Mouse (Mus musculus): ENCODE results near the gene Snx9. TPM values are rescaled to one million over a fixed set of nuclear protein-coding genes. Genes with fewer than 3 reads are reported as not detected.
A peak's percentile ranks its signal among the peaks of the same experiment; 100 is the strongest.

The Snx9 gene
- 8.8 and 11.5 TPM in 2 replicates for polyA plus RNA-seq (2012; rRNA removed)

GRCm38 (mm10) chr17:5841128-5841942 is at the start of gene Snx9:
Gene Snx9 (plus strand): TSS chr17:5841329.
- peak; percentile 78 for TF ChIP-seq POLR2A (IDR thresholded peaks at IDR 0.05; ENCODE audit: borderline replicate concordance, extremely low read depth, insufficient read depth, insufficient read length, poor library complexity, severe bottlenecking)
- TF ChIP-seq CTCF (IDR thresholded peaks at IDR 0.05; ENCODE audit: borderline replicate concordance, extremely low read depth, insufficient read depth, insufficient read length), result no peak
- DNase-seq (ENCODE audit: low read depth), result peak; percentile 74

GRCm38 (mm10) chr17:5792164-5792791 is 48.9 kb upstream of the Snx9 start:
- DNase-seq (ENCODE audit: low read depth), result no peak
- TF ChIP-seq POLR2A (IDR thresholded peaks at IDR 0.05; ENCODE audit: borderline replicate concordance, extremely low read depth, insufficient read depth, insufficient read length, poor library complexity, severe bottlenecking) (no peak), CTCF (IDR thresholded peaks at IDR 0.05; ENCODE audit: borderline replicate concordance, extremely low read depth, insufficient read depth, insufficient read length) (no peak)

DNA sequence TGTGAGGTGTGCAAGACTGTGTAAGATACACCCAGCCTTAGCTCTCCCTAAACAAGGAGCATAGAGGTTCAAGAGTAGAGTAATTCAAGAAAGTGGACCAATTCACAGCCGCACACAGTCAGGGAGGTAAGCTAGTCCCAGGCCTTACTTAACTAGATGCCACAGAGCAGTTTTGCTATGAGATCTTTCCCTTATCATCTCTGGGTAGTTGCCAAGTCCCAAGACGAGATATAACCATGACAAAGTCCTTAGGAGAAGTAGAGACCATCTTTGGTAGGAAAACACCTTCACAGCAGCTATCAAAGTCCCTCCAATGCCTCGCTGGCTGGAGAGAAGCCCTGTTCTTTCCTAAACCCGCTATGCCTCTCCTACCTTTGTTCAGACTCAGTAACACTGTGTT is 47.5 kb upstream of the Snx9 start:
- TF ChIP-seq CTCF (IDR thresholded peaks at IDR 0.05; ENCODE audit: borderline replicate concordance, extremely low read depth, insufficient read depth, insufficient read length) (no peak), POLR2A (IDR thresholded peaks at IDR 0.05; ENCODE audit: borderline replicate concordance, extremely low read depth, insufficient read depth, insufficient read length, poor library complexity, severe bottlenecking) (no peak)
- DNase-seq (ENCODE audit: low read depth), result no peak

- no peak for DNase-seq (ENCODE audit: low read depth)
- TF ChIP-seq POLR2A (IDR thresholded peaks at IDR 0.05; ENCODE audit: borderline replicate concordance, extremely low read depth, insufficient read depth, insufficient read length, poor library complexity, severe bottlenecking), result no peak
- TF ChIP-seq CTCF (IDR thresholded peaks at IDR 0.05; ENCODE audit: borderline replicate concordance, extremely low read depth, insufficient read depth, insufficient read length), result no peak
Observed at GRCm38 (mm10) chr17:5794276-5794675, 46.9 kb upstream of the Snx9 start.

DNA sequence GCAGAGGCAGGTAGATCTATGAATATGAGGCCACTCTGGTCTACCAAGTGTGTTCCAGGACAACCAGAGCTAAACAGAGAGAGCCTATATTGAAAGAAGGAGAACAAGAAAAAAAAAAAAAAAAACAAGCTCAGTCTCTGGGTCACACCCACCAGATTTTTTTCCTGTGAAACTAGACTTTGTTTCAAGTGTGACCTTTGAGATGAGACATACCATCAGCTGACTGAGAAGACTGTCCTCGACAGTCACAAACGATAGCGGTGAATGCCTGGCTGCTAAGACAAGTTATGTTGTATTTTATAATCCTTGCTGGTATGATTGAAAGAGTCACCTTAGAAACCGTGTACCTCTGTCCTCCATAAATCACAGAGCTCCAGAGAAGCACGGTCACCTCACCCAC is 45.8 kb upstream of the Snx9 start:
- no peak for TF ChIP-seq CTCF (IDR thresholded peaks at IDR 0.05; ENCODE audit: borderline replicate concordance, extremely low read depth, insufficient read depth, insufficient read length)
- TF ChIP-seq POLR2A (IDR thresholded peaks at IDR 0.05; ENCODE audit: borderline replicate concordance, extremely low read depth, insufficient read depth, insufficient read length, poor library complexity, severe bottlenecking), result no peak
- DNase-seq (ENCODE audit: low read depth), result no peak

- peak; percentile 96 for DNase-seq (ENCODE audit: low read depth)
- TF ChIP-seq POLR2A (IDR thresholded peaks at IDR 0.05; ENCODE audit: borderline replicate concordance, extremely low read depth, insufficient read depth, insufficient read length, poor library complexity, severe bottlenecking), result no peak
- peak; percentile 89; the same call in 1 of the 2 replicates for TF ChIP-seq CTCF (IDR thresholded peaks at IDR 0.05; ENCODE audit: borderline replicate concordance, extremely low read depth, insufficient read depth, insufficient read length)
Observed at GRCm38 (mm10) chr17:5795878-5796277, 45.3 kb upstream of the Snx9 start.

- peak; percentile 58 for DNase-seq (ENCODE audit: low read depth)
- TF ChIP-seq POLR2A (IDR thresholded peaks at IDR 0.05; ENCODE audit: borderline replicate concordance, extremely low read depth, insufficient read depth, insufficient read length, poor library complexity, severe bottlenecking) (no peak), CTCF (IDR thresholded peaks at IDR 0.05; ENCODE audit: borderline replicate concordance, extremely low read depth, insufficient read depth, insufficient read length) (no peak)
Observed at GRCm38 (mm10) chr17:5797124-5797760, 43.9 kb upstream of the Snx9 start.

- no peak for DNase-seq (ENCODE audit: low read depth)
- TF ChIP-seq POLR2A (IDR thresholded peaks at IDR 0.05; ENCODE audit: borderline replicate concordance, extremely low read depth, insufficient read depth, insufficient read length, poor library complexity, severe bottlenecking) (no peak), CTCF (IDR thresholded peaks at IDR 0.05; ENCODE audit: borderline replicate concordance, extremely low read depth, insufficient read depth, insufficient read length) (no peak)
Observed at GRCm38 (mm10) chr17:5798221-5798801, 42.8 kb upstream of the Snx9 start.

DNA sequence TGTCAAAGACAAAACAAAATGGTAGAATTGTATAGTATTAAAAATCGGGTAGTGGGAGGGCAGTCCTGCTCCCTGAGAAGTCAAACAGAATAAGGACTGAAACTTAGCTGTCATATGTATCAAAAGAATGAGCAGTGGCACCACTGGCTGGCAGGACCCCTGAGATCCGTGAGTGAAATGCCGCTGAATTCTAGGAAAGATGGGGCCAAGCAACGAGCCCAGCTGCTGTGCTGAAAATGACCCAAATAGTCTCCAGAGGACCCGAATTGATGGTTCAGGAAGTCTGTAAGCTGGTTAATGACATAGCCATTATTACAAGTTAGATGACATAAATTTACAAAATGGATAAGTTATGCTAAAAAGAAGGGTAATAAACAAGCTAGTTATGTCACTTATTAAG is 42.2 kb upstream of the Snx9 start:
- no peak for DNase-seq (ENCODE audit: low read depth)
- TF ChIP-seq CTCF (IDR thresholded peaks at IDR 0.05; ENCODE audit: borderline replicate concordance, extremely low read depth, insufficient read depth, insufficient read length), result no peak
- TF ChIP-seq POLR2A (IDR thresholded peaks at IDR 0.05; ENCODE audit: borderline replicate concordance, extremely low read depth, insufficient read depth, insufficient read length, poor library complexity, severe bottlenecking), result no peak

DNA sequence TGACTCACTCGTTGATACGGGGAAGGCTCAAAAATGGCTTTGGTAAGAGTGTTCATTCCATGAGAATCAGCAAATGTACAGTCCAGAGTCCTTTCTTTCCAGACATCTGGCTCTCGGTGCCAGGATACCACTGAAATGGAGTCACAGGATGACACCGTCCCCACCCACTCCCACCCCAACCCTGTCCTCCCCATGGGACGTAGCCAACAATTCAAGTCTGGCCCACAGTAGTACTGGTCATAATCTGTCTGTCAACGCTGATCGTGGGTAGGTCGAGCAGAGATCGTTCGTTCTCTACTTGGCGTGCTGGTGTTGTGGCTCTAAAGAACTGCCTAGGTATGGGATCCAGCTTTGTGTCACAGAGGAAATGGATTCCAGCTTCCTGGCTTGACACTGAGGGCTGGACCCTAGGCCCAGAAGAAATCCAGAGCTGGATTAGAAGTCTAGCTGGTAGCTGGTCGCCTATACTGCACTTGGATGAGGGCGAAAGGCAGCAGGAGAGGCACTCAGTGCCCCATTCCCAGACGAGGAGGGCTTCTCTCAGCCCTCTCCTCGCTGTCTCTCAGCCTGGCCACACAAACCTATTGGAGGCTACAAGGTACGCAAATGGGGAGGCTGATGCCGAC is 41.6 kb upstream of the Snx9 start:
- DNase-seq (ENCODE audit: low read depth), result no peak
- TF ChIP-seq POLR2A (IDR thresholded peaks at IDR 0.05; ENCODE audit: borderline replicate concordance, extremely low read depth, insufficient read depth, insufficient read length, poor library complexity, severe bottlenecking) (no peak), CTCF (IDR thresholded peaks at IDR 0.05; ENCODE audit: borderline replicate concordance, extremely low read depth, insufficient read depth, insufficient read length) (no peak)

DNA sequence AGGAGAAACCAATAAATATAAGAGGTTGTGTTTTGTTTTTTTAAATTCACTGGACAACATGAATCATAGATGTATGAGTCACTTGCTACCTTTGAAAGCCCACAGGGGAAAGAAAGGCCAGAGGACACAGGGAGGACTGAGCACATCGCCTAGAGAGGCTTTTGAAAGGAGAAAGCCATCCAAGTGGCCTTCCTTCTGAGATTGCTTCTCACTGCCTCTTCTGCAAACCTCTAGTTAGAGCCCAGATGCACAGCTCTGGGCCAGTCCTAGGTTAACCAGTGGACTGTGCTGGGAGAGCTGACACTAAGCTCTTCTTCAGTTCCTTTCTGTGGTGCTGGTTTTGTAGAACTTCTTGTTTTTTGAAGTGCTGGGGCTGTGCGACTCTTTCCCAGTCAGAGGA is 40.9 kb upstream of the Snx9 start:
- DNase-seq (ENCODE audit: low read depth), result no peak
- TF ChIP-seq POLR2A (IDR thresholded peaks at IDR 0.05; ENCODE audit: borderline replicate concordance, extremely low read depth, insufficient read depth, insufficient read length, poor library complexity, severe bottlenecking), result no peak
- TF ChIP-seq CTCF (IDR thresholded peaks at IDR 0.05; ENCODE audit: borderline replicate concordance, extremely low read depth, insufficient read depth, insufficient read length), result no peak

Measured in brain, embryonic 14.5 days (tissue).